Mouse (Mus musculus): ENCODE results near the gene Slc16a14. TPM values are rescaled to one million over a fixed set of nuclear protein-coding genes. Genes with fewer than 3 reads are reported as not detected.

Slc16a14 gene
- polyA plus RNA-seq, 1 experiment from 2014 or later: 0.60 TPM

- no peak overlapping the region for H3K4me2 ChIP-seq
- no peak for ATAC-seq (ENCODE audit: insufficient number of reproducible peaks, low FRiP score, low TSS enrichment, low read depth)
- no peak overlapping the region for H3K27ac ChIP-seq
- no peaks in the 10 kb centered on the region for H3K9me3 ChIP-seq
- 94% methylated on average over 6 of the region's 6 CpGs for WGBS
- no peak overlapping the region for H3K9ac ChIP-seq
- no peaks in the 10 kb centered on the region for H3K27me3 ChIP-seq
- no peaks in the 10 kb centered on the region for H3K36me3 ChIP-seq
- no peak overlapping the region for H3K4me3 ChIP-seq
- no peaks in the 10 kb centered on the region for H3K4me1 ChIP-seq
These were observed 35.8 kb downstream of the Slc16a14 start for GRCm38 (mm10) chr1:84899156-84899555.

- H3K9me3 ChIP-seq: no peaks in the 10 kb centered on the region
- no peak overlapping the region for H3K27ac ChIP-seq
- no peaks in the 10 kb centered on the region for H3K27me3 ChIP-seq
- no peaks in the 10 kb centered on the region for H3K36me3 ChIP-seq
- no peak overlapping the region for H3K4me2 ChIP-seq
- 83% methylated on average over 6 of the region's 6 CpGs for WGBS
- H3K4me1 ChIP-seq: no peaks in the 10 kb centered on the region
- no peak for ATAC-seq (ENCODE audit: insufficient number of reproducible peaks, low FRiP score, low TSS enrichment, low read depth)
- no peak overlapping the region for H3K9ac ChIP-seq
- no peak overlapping the region for H3K4me3 ChIP-seq
These were observed 37.6 kb downstream of the Slc16a14 start for GRCm38 (mm10) chr1:84897364-84897763.

- Histone ChIP-seq H3K4me1 (no peaks in the 10 kb centered on the region), H3K27ac (no peak overlapping the region), H3K4me3 (no peak overlapping the region), H3K4me2 (no peak overlapping the region), H3K9me3 (no peaks in the 10 kb centered on the region), H3K36me3 (no peaks in the 10 kb centered on the region), H3K9ac (no peak overlapping the region), H3K27me3 (no peaks in the 10 kb centered on the region)
- 87% methylated on average over 9 of the region's 9 CpGs for WGBS
- no peak for ATAC-seq (ENCODE audit: insufficient number of reproducible peaks, low FRiP score, low TSS enrichment, low read depth)
These were observed 43.2 kb downstream of the Slc16a14 start for GRCm38 (mm10) chr1:84891746-84892145.

GRCm38 (mm10) chr1:84890503-84890902 lies 44.4 kb downstream of the Slc16a14 start:
- no peak overlapping the region for H3K4me3 ChIP-seq
- no peak overlapping the region for H3K27ac ChIP-seq
- no peak overlapping the region for H3K9ac ChIP-seq
- H3K36me3 ChIP-seq: no peaks in the 10 kb centered on the region
- no peaks in the 10 kb centered on the region for H3K27me3 ChIP-seq
- no peaks in the 10 kb centered on the region for H3K4me1 ChIP-seq
- 70% methylated on average over 7 of the region's 7 CpGs for WGBS
- no peak for ATAC-seq (ENCODE audit: insufficient number of reproducible peaks, low FRiP score, low TSS enrichment, low read depth)
- H3K9me3 ChIP-seq: no peaks in the 10 kb centered on the region
- no peak overlapping the region for H3K4me2 ChIP-seq

GRCm38 (mm10) chr1:84890005-84890393 lies 44.9 kb downstream of the Slc16a14 start:
- H3K4me1 ChIP-seq: no peaks in the 10 kb centered on the region
- H3K36me3 ChIP-seq: no peaks in the 10 kb centered on the region
- no peak overlapping the region for H3K4me2 ChIP-seq
- no peaks in the 10 kb centered on the region for H3K9me3 ChIP-seq
- WGBS: 24% methylated on average over 7 of the region's 7 CpGs
- H3K4me3 ChIP-seq: no peak overlapping the region
- ATAC-seq (ENCODE audit: insufficient number of reproducible peaks, low FRiP score, low TSS enrichment, low read depth): no peak
- H3K27ac ChIP-seq: no peak overlapping the region
- H3K9ac ChIP-seq: no peak overlapping the region
- no peaks in the 10 kb centered on the region for H3K27me3 ChIP-seq

- ATAC-seq (ENCODE audit: insufficient number of reproducible peaks, low FRiP score, low TSS enrichment, low read depth): no peak
- no peak overlapping the region for H3K4me3 ChIP-seq
- H3K9ac ChIP-seq: no peak overlapping the region
- WGBS: 71% methylated on average over 8 of the region's 8 CpGs
- H3K27ac ChIP-seq: no peak overlapping the region
- H3K36me3 ChIP-seq: no peaks in the 10 kb centered on the region
- no peak overlapping the region for H3K4me2 ChIP-seq
- no peaks in the 10 kb centered on the region for H3K4me1 ChIP-seq
- no peaks in the 10 kb centered on the region for H3K27me3 ChIP-seq
- H3K9me3 ChIP-seq: no peaks in the 10 kb centered on the region
These were observed 45.5 kb downstream of the Slc16a14 start for GRCm38 (mm10) chr1:84889330-84890004.

- WGBS: 84% methylated on average over 6 of the region's 6 CpGs
- Histone ChIP-seq H3K4me2 (no peak overlapping the region), H3K9ac (no peak overlapping the region), H3K9me3 (no peaks in the 10 kb centered on the region), H3K27ac (no peak overlapping the region), H3K27me3 (no peaks in the 10 kb centered on the region), H3K36me3 (no peaks in the 10 kb centered on the region), H3K4me1 (no peaks in the 10 kb centered on the region), H3K4me3 (no peak overlapping the region)
- no peak for ATAC-seq (ENCODE audit: insufficient number of reproducible peaks, low FRiP score, low TSS enrichment, low read depth)
These were observed 49.0 kb downstream of the Slc16a14 start for GRCm38 (mm10) chr1:84885921-84886320.

GRCm38 (mm10) chr1:84885174-84885573 lies 49.8 kb downstream of the Slc16a14 start:
- 88% methylated on average over 3 of the region's 3 CpGs for WGBS
- Histone ChIP-seq H3K4me2 (no peak overlapping the region), H3K4me1 (no peaks in the 10 kb centered on the region), H3K9ac (no peak overlapping the region), H3K27ac (no peak overlapping the region), H3K4me3 (no peak overlapping the region), H3K9me3 (no peaks in the 10 kb centered on the region), H3K27me3 (no peaks in the 10 kb centered on the region), H3K36me3 (no peaks in the 10 kb centered on the region)
- ATAC-seq (ENCODE audit: insufficient number of reproducible peaks, low FRiP score, low TSS enrichment, low read depth): no peak

- no peaks in the 10 kb centered on the region for H3K36me3 ChIP-seq
- no peaks in the 10 kb centered on the region for H3K9me3 ChIP-seq
- H3K9ac ChIP-seq: no peak overlapping the region
- no peak overlapping the region for H3K27ac ChIP-seq
- no peaks in the 10 kb centered on the region for H3K27me3 ChIP-seq
- ATAC-seq (ENCODE audit: insufficient number of reproducible peaks, low FRiP score, low TSS enrichment, low read depth): no peak
- H3K4me1 ChIP-seq: no peaks in the 10 kb centered on the region
- no peak overlapping the region for H3K4me2 ChIP-seq
- H3K4me3 ChIP-seq: no peak overlapping the region
- 70% methylated on average over 4 of the region's 4 CpGs for WGBS
These were observed 51.0 kb downstream of the Slc16a14 start for GRCm38 (mm10) chr1:84883889-84884288.

GRCm38 (mm10) chr1:84882937-84883336 lies 52.0 kb downstream of the Slc16a14 start:
- Histone ChIP-seq H3K4me1 (no peaks in the 10 kb centered on the region), H3K9ac (no peak overlapping the region), H3K4me2 (no peak overlapping the region), H3K4me3 (no peak overlapping the region), H3K27me3 (no peaks in the 10 kb centered on the region), H3K36me3 (no peaks in the 10 kb centered on the region), H3K9me3 (no peaks in the 10 kb centered on the region), H3K27ac (no peak overlapping the region)
- 86% methylated on average over 4 of the region's 4 CpGs for WGBS
- ATAC-seq (ENCODE audit: insufficient number of reproducible peaks, low FRiP score, low TSS enrichment, low read depth): no peak

GRCm38 (mm10) chr1:84882066-84882532 lies 52.8 kb downstream of the Slc16a14 start:
- H3K27me3 ChIP-seq: no peaks in the 10 kb centered on the region
- no peaks in the 10 kb centered on the region for H3K4me1 ChIP-seq
- no peak overlapping the region for H3K27ac ChIP-seq
- H3K36me3 ChIP-seq: no peaks in the 10 kb centered on the region
- H3K9ac ChIP-seq: no peak overlapping the region
- ATAC-seq (ENCODE audit: insufficient number of reproducible peaks, low FRiP score, low TSS enrichment, low read depth): no peak
- 28% methylated on average over 2 of the region's 2 CpGs for WGBS
- H3K4me3 ChIP-seq: no peak overlapping the region
- H3K4me2 ChIP-seq: no peak overlapping the region
- no peaks in the 10 kb centered on the region for H3K9me3 ChIP-seq

- Histone ChIP-seq H3K9me3 (no peaks in the 10 kb centered on the region), H3K27ac (no peak overlapping the region), H3K36me3 (no peaks in the 10 kb centered on the region), H3K9ac (no peak overlapping the region), H3K27me3 (no peaks in the 10 kb centered on the region), H3K4me1 (no peaks in the 10 kb centered on the region), H3K4me2 (no peak overlapping the region), H3K4me3 (no peak overlapping the region)
- ATAC-seq (ENCODE audit: insufficient number of reproducible peaks, low FRiP score, low TSS enrichment, low read depth): no peak
- WGBS: 65% methylated on average over 11 of the region's 11 CpGs
These were observed 53.5 kb downstream of the Slc16a14 start for GRCm38 (mm10) chr1:84881248-84882065.

All from limb, embryonic 15.5 days (tissue).